Mouse (Mus musculus) G1E-ER4 (cell line): ENCODE results near the gene Slitrk1. TPM values are rescaled to one million over a fixed set of nuclear protein-coding genes. Genes with fewer than 3 reads are reported as not detected.

Experiments
- GATA1 ChIP-seq: IDR thresholded peaks from one replicate; pipeline ENCODE4 v1.8.0; 2012; ENCODE audit warnings: low read length, inconsistent platforms
- polyA plus RNA-seq: library from polyadenylated mRNA; stranded (reverse); fragments of >175 nt; gene quantifications from 2 replicates; pipeline ENCODE4 v1.2.3, GENCODE M21; 2012

Slitrk1 gene
- not detected in 2 replicates for polyA plus RNA-seq

DNA sequence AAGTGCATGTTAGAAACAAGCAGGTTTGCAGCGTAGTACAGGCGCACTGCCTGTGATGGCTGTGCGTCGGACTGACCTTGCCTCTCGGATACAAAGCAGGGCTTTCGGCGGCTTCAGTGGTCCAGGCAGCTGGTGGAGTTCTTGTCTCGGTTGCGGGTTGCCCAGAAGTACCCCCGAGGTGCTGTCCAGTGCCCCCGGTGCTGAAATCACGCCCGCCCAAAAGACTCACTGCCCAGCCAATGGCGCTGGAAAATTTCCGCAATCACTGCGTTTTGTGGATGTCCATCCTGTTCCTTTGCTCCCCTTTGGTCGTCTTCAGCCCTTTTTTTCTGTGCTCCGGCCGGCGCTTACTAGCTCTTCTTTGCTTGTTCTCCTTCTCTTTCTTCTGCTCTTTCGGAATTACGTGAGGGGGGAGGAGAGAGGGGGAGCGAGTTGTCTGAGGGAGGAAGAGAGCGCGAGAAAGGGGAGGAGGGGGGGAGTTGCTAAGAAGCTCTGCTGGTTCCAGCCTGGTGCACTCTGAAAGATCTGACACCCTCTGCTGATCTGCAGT is at the start of gene Slitrk1:
Gene Slitrk1 (minus strand): TSS at position 445 of the 550 bp plus-strand sequence.
- TF ChIP-seq GATA1 = no peak

DNA sequence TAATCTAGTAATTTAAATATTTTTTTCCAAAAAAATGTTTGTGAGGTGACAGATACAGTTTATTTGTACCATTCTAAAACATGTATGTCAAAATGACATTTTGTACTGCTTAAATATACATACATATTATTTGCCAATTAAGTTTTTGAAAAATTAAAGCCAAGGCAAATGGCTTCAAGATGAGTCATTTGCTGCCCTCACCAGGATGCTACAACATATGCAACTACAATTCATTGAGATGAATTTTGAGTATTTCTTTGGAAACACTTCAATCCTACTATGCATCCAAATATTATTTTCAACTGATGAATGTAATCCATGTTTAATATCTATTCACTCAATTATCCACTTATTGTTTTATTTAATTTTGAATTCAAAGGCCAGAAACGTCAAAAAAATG is 21.8 kb upstream of the Slitrk1 start:
- no peak for TF ChIP-seq GATA1

DNA sequence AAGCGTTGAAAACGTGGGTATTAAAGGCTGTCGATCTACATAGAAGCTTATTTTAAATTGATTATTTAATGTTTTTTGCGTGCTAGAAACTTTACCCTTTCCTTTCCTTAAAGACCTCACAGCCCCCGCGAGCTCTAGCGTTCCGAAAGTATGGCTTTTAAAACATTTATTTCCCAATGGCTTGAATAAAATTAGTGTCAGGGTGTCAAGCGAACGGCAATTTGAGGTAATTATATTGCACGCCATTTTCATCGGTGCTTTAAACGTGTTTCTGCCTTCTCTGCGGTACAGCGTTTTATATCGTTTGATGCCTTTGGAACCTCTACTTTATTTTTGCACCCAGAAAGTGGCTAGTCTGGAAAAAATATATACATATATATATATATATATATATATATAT is 378 bp upstream of the Slitrk1 start:
- no peak for TF ChIP-seq GATA1

DNA sequence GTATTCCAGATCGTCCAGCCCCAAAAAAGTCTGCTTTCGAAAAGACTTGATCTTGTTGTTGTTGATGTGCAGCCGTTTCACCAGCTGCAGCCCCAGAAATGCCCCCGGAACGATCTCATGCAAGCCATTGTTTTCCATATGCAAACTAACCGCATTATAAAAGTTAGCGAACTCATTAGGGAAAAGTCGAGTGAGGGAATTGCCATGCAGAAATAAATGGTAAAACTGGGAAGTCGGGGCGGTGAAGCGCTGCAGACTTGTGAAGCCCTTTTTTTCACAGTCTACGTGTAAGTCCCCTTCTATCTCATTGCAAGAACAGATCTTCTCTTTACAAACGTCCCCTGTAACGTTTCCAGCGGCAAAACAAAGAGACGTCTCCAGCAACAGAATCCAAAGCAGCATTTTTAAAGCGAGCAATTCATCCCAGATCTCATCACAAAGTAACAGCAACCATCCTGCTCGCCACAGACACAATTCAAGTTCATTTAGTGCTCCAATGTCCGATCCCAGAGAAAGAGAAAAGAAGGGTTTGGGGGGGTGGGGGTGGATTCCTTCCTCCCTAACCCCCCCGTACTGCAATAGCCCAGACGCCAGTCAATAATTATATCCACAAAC is 975 bp downstream of the Slitrk1 start:
- no peak for TF ChIP-seq GATA1

DNA sequence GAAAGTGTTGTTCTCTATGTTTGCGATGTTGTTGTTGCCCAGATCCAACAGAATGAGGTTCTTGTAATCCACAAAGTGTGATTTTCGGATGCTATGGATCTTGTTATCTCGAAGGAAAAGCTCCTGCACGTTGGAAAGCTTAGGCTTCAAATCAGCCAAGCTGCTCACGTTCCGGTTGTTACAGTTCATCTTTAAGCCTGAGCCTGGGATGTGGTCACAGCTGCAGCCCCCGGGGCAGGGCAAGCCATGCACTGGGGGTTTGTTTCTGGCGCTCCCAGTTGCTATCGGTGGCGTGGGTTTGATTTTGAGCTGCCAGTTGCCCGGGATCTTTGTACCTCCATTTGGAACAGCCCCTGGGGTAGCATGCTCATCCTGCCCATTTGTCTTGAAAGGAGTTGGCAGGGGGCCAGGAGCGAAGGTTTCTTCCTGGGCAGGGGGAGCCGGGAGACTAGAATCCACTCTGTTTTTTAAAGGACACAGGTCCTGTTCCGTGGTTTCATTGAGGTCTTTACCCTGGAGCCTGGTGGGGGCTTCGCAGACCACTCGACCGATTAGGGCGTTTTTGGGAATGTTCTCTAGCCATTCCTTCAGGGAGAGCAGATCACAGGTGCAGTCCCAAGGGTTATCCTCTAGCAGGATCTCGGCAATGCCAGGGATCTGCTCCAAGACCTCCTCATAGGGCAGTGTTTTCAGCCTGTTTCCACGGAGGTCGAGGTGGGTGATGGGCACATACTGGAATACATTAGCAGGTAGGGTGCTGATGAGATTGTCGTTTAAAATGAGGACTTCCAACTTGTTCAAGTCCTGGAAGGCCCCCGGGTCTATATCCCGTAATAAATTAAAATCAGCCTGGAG is 1.7 kb downstream of the Slitrk1 start:
- no peak for TF ChIP-seq GATA1

DNA sequence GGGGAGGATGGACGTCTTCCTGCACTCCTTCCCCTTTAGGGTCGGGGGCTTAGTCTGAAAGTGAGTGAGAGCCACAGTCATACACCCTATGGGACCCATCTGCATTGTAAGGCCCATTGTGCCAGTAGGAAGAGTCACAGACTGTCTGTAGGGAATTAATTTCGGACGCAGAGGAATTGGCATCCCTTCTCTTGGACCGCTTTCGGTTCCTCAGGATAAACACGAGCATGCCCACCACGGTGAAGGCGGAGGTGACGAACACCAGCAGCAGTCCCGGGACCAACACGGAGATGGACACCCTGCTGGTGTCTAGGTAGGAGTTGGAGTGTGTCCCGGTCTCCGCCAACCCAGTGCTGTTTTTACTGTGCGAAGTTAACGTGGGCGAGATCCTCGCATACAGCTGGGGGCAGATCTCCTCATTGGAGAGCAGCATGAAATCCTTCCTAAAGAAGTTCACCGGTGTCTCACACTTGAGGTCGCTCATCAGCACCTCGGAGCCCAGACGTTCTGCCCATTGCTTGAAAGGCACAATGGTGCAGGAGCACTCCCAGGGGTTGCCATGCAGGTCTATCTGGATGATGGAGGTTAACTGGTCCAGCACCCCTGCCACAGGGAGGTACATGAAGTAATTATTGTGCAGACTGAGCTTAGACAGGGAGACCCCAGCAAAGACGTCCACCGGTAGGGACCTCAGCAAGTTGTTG is 2.7 kb downstream of the Slitrk1 start:
- TF ChIP-seq GATA1 = no peak

GRCm38 (mm10) chr14:108910449-108911137 is 3.4 kb downstream of the Slitrk1 start:
- TF ChIP-seq GATA1 = no peak

DNA sequence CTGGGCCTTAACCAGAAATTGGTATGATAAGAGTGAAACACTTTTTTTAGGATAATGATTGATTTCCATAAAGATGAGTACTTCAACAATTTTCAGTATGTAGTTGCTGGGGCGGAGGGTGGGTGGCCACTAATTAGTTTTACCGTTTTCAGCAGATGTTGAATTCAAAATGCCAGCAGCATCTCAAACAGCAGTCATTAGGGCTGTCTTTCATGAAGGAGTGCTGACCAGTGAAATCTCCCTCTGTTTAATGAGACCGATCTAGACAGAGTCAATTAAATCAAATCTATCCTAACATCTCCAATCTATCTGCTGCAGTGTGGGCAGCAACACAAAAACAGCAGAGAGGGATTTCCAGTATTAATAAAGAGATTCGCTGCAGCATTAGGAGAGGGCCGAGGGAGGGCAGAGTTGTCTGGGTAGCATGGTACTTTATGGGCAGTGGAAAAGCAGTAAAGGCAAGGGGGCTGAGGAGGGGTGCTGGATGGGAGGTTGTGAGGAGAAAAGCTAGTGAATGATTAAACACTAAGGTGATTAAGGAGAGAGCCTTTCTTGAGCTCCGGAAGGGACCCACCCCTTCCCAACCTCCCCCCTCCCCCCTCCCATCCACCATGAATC is 4.5 kb downstream of the Slitrk1 start:
- TF ChIP-seq GATA1 = no peak

GRCm38 (mm10) chr14:108898601-108899000 is 15.4 kb downstream of the Slitrk1 start:
- TF ChIP-seq GATA1 = no peak

DNA sequence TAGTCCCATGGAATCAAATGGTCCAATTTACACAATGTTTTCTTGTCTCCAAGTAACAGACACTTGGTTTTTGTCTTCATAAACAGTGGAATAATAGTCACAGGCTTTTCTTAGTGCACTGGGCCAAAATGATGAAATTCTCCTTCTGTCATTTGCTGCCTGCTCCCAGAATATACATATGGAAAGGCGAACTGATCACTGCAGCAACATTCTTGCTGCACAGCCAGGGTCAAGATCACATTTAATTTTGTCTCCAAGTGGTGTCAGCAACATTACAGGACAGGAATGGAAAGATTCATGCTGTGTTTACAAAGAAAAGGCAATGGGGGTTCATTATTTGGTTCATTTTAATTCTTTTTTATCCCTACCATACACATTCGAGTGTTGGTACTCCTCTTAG is 18.5 kb downstream of the Slitrk1 start:
- no peak for TF ChIP-seq GATA1

GRCm38 (mm10) chr14:108867816-108868215 is 46.1 kb downstream of the Slitrk1 start:
- no peak for TF ChIP-seq GATA1

DNA sequence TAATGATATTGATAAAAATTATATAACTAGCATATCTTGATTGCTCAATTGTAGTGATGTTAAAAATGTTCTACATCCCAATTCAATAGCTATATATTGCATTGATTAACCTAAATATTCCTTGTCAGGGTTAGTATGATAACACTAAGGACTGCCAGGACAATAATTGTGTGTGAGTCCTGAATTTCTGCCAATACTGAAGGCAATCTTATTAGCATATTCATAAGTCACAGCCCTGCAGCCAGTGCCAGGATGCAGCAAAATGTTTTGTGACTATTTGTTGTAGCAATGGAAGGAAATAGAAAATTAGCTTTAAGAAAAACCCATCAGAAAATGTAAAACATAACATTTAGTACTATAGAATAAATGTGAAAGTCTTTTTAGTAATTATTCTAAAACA is 49.3 kb downstream of the Slitrk1 start:
- no peak for TF ChIP-seq GATA1

- TF ChIP-seq GATA1 = no peak
These were observed 54.6 kb downstream of the Slitrk1 start for GRCm38 (mm10) chr14:108859310-108859709.
